Mouse (Mus musculus): ENCODE data around the gene Jph4.

- no peak for TF ChIP-seq CTCF (IDR thresholded peaks at IDR 0.05; ENCODE audit: low read depth, low read length)
- TF ChIP-seq GATA1 (IDR thresholded peaks at IDR 0.05; ENCODE audit: borderline replicate concordance, low read length), result no peak
- TF ChIP-seq POLR2AphosphoS5 (IDR thresholded peaks at IDR 0.05; ENCODE audit: insufficient replicate concordance, low read depth, low read length), result no peak
- TF ChIP-seq TAL1 (conservative IDR thresholded peaks at IDR 0.05; ENCODE audit: low read depth, low read length), result no peak
These were observed 9.0 kb upstream of the Jph4 start for GRCm38 (mm10) chr14:55125711-55126110.

All from G1E (cell line).